ENCODE assay signal across 1 mouse cellular context in genomic region chr13:38527797-38528650, GRCm38 (mm10).
A peak's percentile ranks its signal among the peaks of the same experiment; 100 is the strongest.
TF ChIP-seq lines count a peak whose summit lies in the region.

No protein-coding gene starts in this region.

TF ChIP-seq in CH12.LX, 34 proteins besides CTCF, POLR2A, EP300 and RAD21 (continued from another document):
- TF ChIP-seq NRF1 (IDR thresholded peaks at IDR 0.05; ENCODE audit: low read depth, low read length), result peak; percentile 42; the same call in 1 of the 2 replicates
- no peak for TF ChIP-seq ETS1 (conservative IDR thresholded peaks at IDR 0.05; ENCODE audit: low read depth, low read length)
- TF ChIP-seq IRF4 (IDR thresholded peaks at IDR 0.05; ENCODE audit: low read depth, low read length), result no peak; the same call in 1 of the 2 replicates
- TF ChIP-seq CHD1 (IDR thresholded peaks at IDR 0.05; ENCODE audit: low read depth, low read length), result no peak
- peak; percentile 32; the same call in 1 of the 2 replicates for TF ChIP-seq TCF12 (IDR thresholded peaks at IDR 0.05; ENCODE audit: low read depth, low read length)
- TF ChIP-seq E2F4 (IDR thresholded peaks at IDR 0.05; ENCODE audit: insufficient replicate concordance, low read depth, low read length), result no peak
- no peak for TF ChIP-seq MAZ (IDR thresholded peaks at IDR 0.05; ENCODE audit: low read depth, low read length)
- peak; percentile 87 for TF ChIP-seq ELF1 (IDR thresholded peaks at IDR 0.05; ENCODE audit: low read depth, low read length)
- TF ChIP-seq MAFK (IDR thresholded peaks at IDR 0.05; ENCODE audit: insufficient replicate concordance, low read length), result no peak
- no peak for TF ChIP-seq JUND (conservative IDR thresholded peaks at IDR 0.05; ENCODE audit: low read depth, low read length)
- TF ChIP-seq NELFE (IDR thresholded peaks at IDR 0.05; ENCODE audit: low read depth, low read length), result peak; percentile 53
- peak; percentile 79 for TF ChIP-seq BHLHE40 (IDR thresholded peaks at IDR 0.05; ENCODE audit: low read depth, low read length)
- no peak for TF ChIP-seq ZKSCAN1 (IDR thresholded peaks at IDR 0.05; ENCODE audit: borderline replicate concordance, low read depth, low read length)
- TF ChIP-seq USF1 (IDR thresholded peaks at IDR 0.05; ENCODE audit: low read depth, low read length), result no peak
- no peak for TF ChIP-seq ZNF384 (IDR thresholded peaks at IDR 0.05; ENCODE audit: low read depth, low read length)
- no peak for TF ChIP-seq JUN (IDR thresholded peaks at IDR 0.05; ENCODE audit: insufficient read depth, low read depth, low read length)
- no peak for TF ChIP-seq CHD2 (IDR thresholded peaks at IDR 0.05; ENCODE audit: low read length)
- TF ChIP-seq ZC3H11A (IDR thresholded peaks at IDR 0.05; ENCODE audit: low read depth, low read length), result no peak
- TF ChIP-seq ZMIZ1 (IDR thresholded peaks at IDR 0.05; ENCODE audit: low read depth, low read length), result peak; percentile 65; the same call in 1 of the 2 replicates
- TF ChIP-seq SMC3 (IDR thresholded peaks at IDR 0.05; ENCODE audit: low read depth, low read length), result no peak
- no peak; the same call in 1 of the 2 replicates for TF ChIP-seq MEF2A (IDR thresholded peaks at IDR 0.05; ENCODE audit: borderline replicate concordance, low read depth, low read length)
- no peak; the same call in 1 of the 2 replicates for TF ChIP-seq HCFC1 (IDR thresholded peaks at IDR 0.05; ENCODE audit: low read depth, low read length)
- TF ChIP-seq UBTF (IDR thresholded peaks at IDR 0.05; ENCODE audit: low read depth, low read length), result peak; percentile 83
- TF ChIP-seq SIN3A (IDR thresholded peaks at IDR 0.05; ENCODE audit: low read length), result peak; percentile 61; the same call in 1 of the 2 replicates
- TF ChIP-seq MAX (IDR thresholded peaks at IDR 0.05; ENCODE audit: low read length), result peak; percentile 56
